Mouse (Mus musculus) MEL (cell line): Measurements from ENCODE around the gene Ganab. TPM values are rescaled to one million over a fixed set of nuclear protein-coding genes. Genes with fewer than 3 reads are reported as not detected.

ENCODE experiments used
- DNase-seq: peaks from one replicate; pipeline ENCODE4 v3.0.0; 2011; ENCODE audit warnings: low read depth, low spot score
- H3K27ac ChIP-seq: 2 replicates; pipeline ENCODE4 v1.5.1; 2012; ENCODE audit warnings: low read depth, mild to moderate bottlenecking, control low read depth, low read length, moderate library complexity; ENCODE audit not compliant: control insufficient read depth
- H3K27me3 ChIP-seq, 2 experiments: fragments of 150-350 bp in 1 of 2; sonication (generic) in 1 of 2; 2 replicates each; pipeline ENCODE4 v1.6.1; 2012; ENCODE audit warnings: low read length in 2 of 2, mild to moderate bottlenecking in 2 of 2, improper control_type of control experiment in 1 of 2, moderate library complexity in 1 of 2; ENCODE audit not compliant: insufficient read depth in 2 of 2, control insufficient read depth in 1 of 2
- H3K36me3 ChIP-seq, 2 experiments: 2 replicates each; pipeline ENCODE4 v1.6.1; 2012 to 2014; ENCODE audit warnings: low read length in 2 of 2, improper control_type of control experiment in 1 of 2, inconsistent platforms in 1 of 2, mild to moderate bottlenecking in 1 of 2; ENCODE audit not compliant: insufficient read depth in 2 of 2, control insufficient read depth in 1 of 2
- H3K4me1 ChIP-seq, 2 experiments: fragments of 150-350 bp in 1 of 2; sonication (generic) in 1 of 2; 2 replicates each; pipeline ENCODE4 v1.6.1; 2012; ENCODE audit warnings: low read length in 2 of 2, improper control_type of control experiment in 1 of 2, mild to moderate bottlenecking in 1 of 2; ENCODE audit not compliant: insufficient read depth in 2 of 2, control insufficient read depth in 1 of 2
- H3K4me3 ChIP-seq, 2 experiments: fragments of 150-350 bp in 1 of 2; sonication (generic) in 1 of 2; 2 replicates each; pipeline ENCODE4 v1.5.1; 2012; ENCODE audit warnings: low read depth in 2 of 2, low read length in 2 of 2, mild to moderate bottlenecking in 2 of 2, moderate library complexity in 2 of 2, control low read depth in 1 of 2, improper control_type of control experiment in 1 of 2; ENCODE audit not compliant: control insufficient read depth in 1 of 2, insufficient read depth in 1 of 2
- H3K79me2 ChIP-seq: 2 replicates; pipeline ENCODE4 v1.6.1; 2012; ENCODE audit warnings: mild to moderate bottlenecking, low read length, moderate library complexity; ENCODE audit not compliant: control insufficient read depth, poor library complexity, insufficient read depth
- H3K9ac ChIP-seq: 2 replicates; pipeline ENCODE4 v1.6.1; 2012; ENCODE audit warnings: low read depth, mild to moderate bottlenecking, control low read depth, low read length, moderate library complexity; ENCODE audit not compliant: control insufficient read depth, poor library complexity, severe bottlenecking
- H3K9me3 ChIP-seq: fragments of 150-350 bp; sonication (generic); replicated peaks from 2 replicates; pipeline ENCODE4 v1.6.1; 2012; ENCODE audit warnings: mild to moderate bottlenecking, low read length, improper control_type of control experiment, moderate library complexity; ENCODE audit not compliant: insufficient read depth
- BHLHE40 ChIP-seq: IDR thresholded peaks from 2 replicates; pipeline ENCODE4 v1.6.1; 2012; ENCODE audit warnings: low read depth, mild to moderate bottlenecking, inconsistent platforms, low read length, improper control_type of control experiment, borderline replicate concordance
- CHD1 ChIP-seq: IDR thresholded peaks from 2 replicates; pipeline ENCODE4 v1.6.1; 2012; ENCODE audit warnings: low read depth, mild to moderate bottlenecking, inconsistent platforms, low read length, improper control_type of control experiment
- CTCF ChIP-seq, 3 experiments: IDR thresholded peaks in 2 of 3; conservative IDR thresholded peaks in 1 of 3; 2 replicates each; pipeline ENCODE4 v1.5.1; 2011 to 2012; ENCODE audit warnings: low read length in 3 of 3, low read depth in 2 of 3, mild to moderate bottlenecking in 2 of 3, improper control_type of control experiment in 1 of 3, inconsistent platforms in 1 of 3, mixed read lengths in 1 of 3, moderate library complexity in 1 of 3; ENCODE audit not compliant: control insufficient read depth in 1 of 3, insufficient read depth in 1 of 3, poor library complexity in 1 of 3, severe bottlenecking in 1 of 3
- EP300 ChIP-seq, 2 experiments: IDR thresholded peaks; 2 replicates each; pipeline ENCODE4 v1.6.1; 2011; ENCODE audit warnings: improper control_type of control experiment in 2 of 2, low read length in 2 of 2, low read depth in 1 of 2, mild to moderate bottlenecking in 1 of 2
- GABPA ChIP-seq: IDR thresholded peaks from 2 replicates; pipeline ENCODE4 v1.6.1; 2012; ENCODE audit warnings: low read depth, mild to moderate bottlenecking, inconsistent platforms, low read length, improper control_type of control experiment, moderate library complexity
- HCFC1 ChIP-seq: IDR thresholded peaks from 2 replicates; pipeline ENCODE4 v1.6.1; 2012; ENCODE audit warnings: low read depth, mild to moderate bottlenecking, inconsistent platforms, low read length, improper control_type of control experiment, moderate library complexity
- KAT2A ChIP-seq: conservative IDR thresholded peaks from 2 replicates; pipeline ENCODE4 v1.6.1; 2012; ENCODE audit warnings: low read depth, low read length, improper control_type of control experiment, inconsistent platforms
- MAFK ChIP-seq: IDR thresholded peaks from 2 replicates; pipeline ENCODE4 v1.6.1; 2011; ENCODE audit warnings: low read depth, mild to moderate bottlenecking, low read length, improper control_type of control experiment, borderline replicate concordance
- MAZ ChIP-seq: IDR thresholded peaks from 2 replicates; pipeline ENCODE4 v1.6.1; 2012; ENCODE audit warnings: low read depth, mild to moderate bottlenecking, inconsistent platforms, low read length, improper control_type of control experiment
- MEF2A ChIP-seq: IDR thresholded peaks from 2 replicates; pipeline ENCODE4 v1.6.1; 2014; ENCODE audit warnings: low read depth, mild to moderate bottlenecking, inconsistent platforms, low read length, improper control_type of control experiment; ENCODE audit not compliant: poor library complexity, insufficient replicate concordance, severe bottlenecking; ENCODE audit errors: extremely low read depth
- MXI1 ChIP-seq: IDR thresholded peaks from 2 replicates; pipeline ENCODE4 v1.6.1; 2011; ENCODE audit warnings: mild to moderate bottlenecking, low read depth, low read length, improper control_type of control experiment
- NELFE ChIP-seq: IDR thresholded peaks from 2 replicates; pipeline ENCODE4 v1.6.1; 2011; ENCODE audit warnings: low read depth, low read length, improper control_type of control experiment
- POLR2A ChIP-seq, 2 experiments: IDR thresholded peaks; 2 replicates each; pipeline ENCODE4 v1.6.1; 2011 to 2012; ENCODE audit warnings: low read length in 2 of 2, mild to moderate bottlenecking in 2 of 2, control low read depth in 1 of 2, improper control_type of control experiment in 1 of 2, low read depth in 1 of 2, moderate library complexity in 1 of 2; ENCODE audit not compliant: control insufficient read depth in 1 of 2, insufficient read depth in 1 of 2, poor library complexity in 1 of 2
- POLR2AphosphoS2 ChIP-seq: IDR thresholded peaks from 2 replicates; pipeline ENCODE4 v1.6.1; 2011; ENCODE audit warnings: low read length, improper control_type of control experiment
- POLR2AphosphoS5 ChIP-seq: IDR thresholded peaks from 2 replicates; pipeline ENCODE4 v1.6.1; 2012; ENCODE audit warnings: low read depth, borderline replicate concordance, mild to moderate bottlenecking, inconsistent platforms, low read length, moderate library complexity, mixed read lengths
- SMC3 ChIP-seq: IDR thresholded peaks from 2 replicates; pipeline ENCODE4 v1.6.1; 2011; ENCODE audit warnings: low read depth, low read length, improper control_type of control experiment
- TAL1 ChIP-seq: IDR thresholded peaks from 2 replicates; pipeline ENCODE4 v1.6.1; 2012; ENCODE audit warnings: mild to moderate bottlenecking, inconsistent platforms, low read length, moderate library complexity, mixed read lengths
- TCF12 ChIP-seq: IDR thresholded peaks from 2 replicates; pipeline ENCODE4 v1.6.1; 2014; ENCODE audit warnings: low read depth, mild to moderate bottlenecking, inconsistent platforms, low read length, improper control_type of control experiment, moderate library complexity
- UBTF ChIP-seq: IDR thresholded peaks from 2 replicates; pipeline ENCODE4 v1.6.1; 2012; ENCODE audit warnings: low read depth, mild to moderate bottlenecking, inconsistent platforms, low read length, improper control_type of control experiment, moderate library complexity, borderline replicate concordance; ENCODE audit not compliant: insufficient read depth
- USF1 ChIP-seq: IDR thresholded peaks from 2 replicates; pipeline ENCODE4 v1.6.1; 2014; ENCODE audit warnings: low read depth, mild to moderate bottlenecking, inconsistent platforms, low read length, improper control_type of control experiment, moderate library complexity
- ZKSCAN1 ChIP-seq: IDR thresholded peaks from 2 replicates; pipeline ENCODE4 v1.6.1; 2012; ENCODE audit warnings: low read depth, mild to moderate bottlenecking, inconsistent platforms, low read length, improper control_type of control experiment, moderate library complexity
- ZNF384 ChIP-seq: IDR thresholded peaks from 2 replicates; pipeline ENCODE4 v1.6.1; 2012; ENCODE audit warnings: low read depth, mild to moderate bottlenecking, inconsistent platforms, low read length, improper control_type of control experiment
- polyA plus RNA-seq, 2 experiments: library from polyadenylated mRNA; stranded (reverse) in 1 of 2; unstranded in 1 of 2; fragments of >175 nt in 1 of 2; fragments of >200 nt in 1 of 2; gene quantifications; 2 replicates each; pipeline versions ENCODE4 v1.2.1 to v1.2.4; 2012; ENCODE audit warnings: low replicate concordance in 2 of 2, low read depth in 1 of 2; ENCODE audit not compliant: insufficient read length in 2 of 2, insufficient read depth in 1 of 2, missing spikeins in 1 of 2
- total RNA-seq: library from RNA; depleted of rRNA; stranded (reverse); fragments of 300-350 nt; gene quantifications from 2 replicates; pipeline ENCODE4 v1.2.3, GENCODE M21; 2012

Gene Ganab
- total and polyA plus RNA-seq, 3 experiments = 122 to 123 TPM; not detected in 1

DNA sequence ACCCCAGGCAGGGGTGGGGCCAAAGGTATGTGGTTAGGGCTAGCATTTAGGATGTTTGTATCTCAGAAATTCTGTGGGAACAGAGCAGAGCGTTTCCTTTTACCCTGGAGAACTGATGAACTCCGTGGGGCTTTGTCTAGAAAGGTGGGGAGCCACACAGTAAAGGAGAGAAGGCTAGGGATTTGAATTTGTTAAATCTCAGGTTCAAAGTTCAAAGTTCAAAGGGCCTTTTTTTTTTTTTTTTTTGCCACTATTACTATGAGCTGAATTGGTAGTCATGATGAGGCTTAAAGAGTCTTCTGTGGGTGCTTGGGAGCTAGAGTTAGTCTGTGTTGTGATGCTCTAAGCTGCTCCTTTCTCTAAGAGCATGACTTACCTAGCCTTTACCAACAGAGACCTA lies 38.9 kb downstream of the Ganab start:
- Histone ChIP-seq H3K9me3 (no peaks in the 10 kb centered on the region), H3K27ac (no peak overlapping the region), H3K79me2 (no peaks in the 10 kb centered on the region), H3K36me3 (peaks cover 0 to 7% of the 10 kb centered on the region in 2 experiments; a peak in 2 of 4 replicates), H3K9ac (no peak overlapping the region), H3K4me1 (peaks cover 4 to 12% of the 10 kb centered on the region in 2 experiments; a peak in 3 of 4 replicates), H3K27me3 (no peaks in the 10 kb centered on the region), H3K4me3 (no peak overlapping the region)
- DNase-seq = no peak
- TF ChIP-seq MAFK = no peak
- TF ChIP-seq TAL1 = no peak
- TF ChIP-seq POLR2AphosphoS5 = no peak
- no peak for TF ChIP-seq CHD1
- TF ChIP-seq POLR2A (IDR thresholded peaks at IDR 0.05; ENCODE audit: control insufficient read depth in 1 of 2, insufficient read depth in 1 of 2, low read depth in 1 of 2, low read length in 2 of 2, poor library complexity in 1 of 2) = no peak
- TF ChIP-seq ZNF384 = no peak
- no peak for TF ChIP-seq TCF12
- no peak for TF ChIP-seq MXI1
- no peak for TF ChIP-seq MEF2A
- no peak for TF ChIP-seq UBTF
- no peak for TF ChIP-seq HCFC1
- TF ChIP-seq CTCF (IDR thresholded peaks at IDR 0.05 in 2 of 3, conservative IDR thresholded peaks at IDR 0.05 in 1 of 3; ENCODE audit: control insufficient read depth in 1 of 3, insufficient read depth in 1 of 3, low read depth in 2 of 3, low read length in 3 of 3, poor library complexity in 1 of 3, severe bottlenecking in 1 of 3) = no peak
- TF ChIP-seq NELFE = no peak
- TF ChIP-seq GABPA = no peak
- TF ChIP-seq POLR2AphosphoS2 = no peak
- no peak for TF ChIP-seq USF1
- TF ChIP-seq ZKSCAN1 = no peak

DNA sequence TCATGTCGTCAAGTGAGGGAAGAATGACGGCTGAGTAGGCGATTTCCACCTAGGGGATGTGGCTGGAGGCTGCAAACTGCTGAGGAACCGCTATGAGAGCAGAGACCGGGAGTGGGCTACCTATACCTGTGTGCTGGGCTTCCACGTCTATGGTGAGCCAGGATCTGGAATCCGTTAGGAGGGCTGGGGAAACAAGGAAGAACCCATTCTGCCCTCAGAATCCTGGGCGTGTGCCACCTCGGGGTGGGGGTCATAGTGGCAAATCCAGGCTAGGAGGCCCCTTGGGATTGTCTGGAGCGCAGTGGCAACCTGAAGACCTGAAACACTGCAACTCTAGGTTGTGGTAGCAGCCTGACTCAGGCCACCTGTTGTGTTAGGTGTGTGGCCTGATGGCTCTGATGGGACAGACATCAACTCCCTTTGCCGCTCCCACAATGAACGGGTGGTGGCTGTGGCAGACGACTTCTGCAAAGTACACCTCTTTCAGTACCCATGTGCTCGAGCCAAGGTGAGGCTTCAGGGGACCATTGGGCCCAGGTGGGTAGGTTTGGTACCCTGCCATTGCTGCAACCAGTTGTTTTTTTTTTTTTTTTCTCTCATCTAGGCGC lies 42.8 kb downstream of the Ganab start:
- Histone ChIP-seq H3K27me3 (no peaks in the 10 kb centered on the region), H3K9ac (no peak overlapping the region)
- TF ChIP-seq EP300 (IDR thresholded peaks at IDR 0.05; ENCODE audit: low read depth in 1 of 2, low read length in 2 of 2) (no peak), SMC3 (no peak), HCFC1 (no peak), BHLHE40 (no peak), KAT2A (no peak), MAZ (no peak)
- TF ChIP-seq, all 39 proteins: peak for 0
- H3K36me3 ChIP-seq = peaks cover 3 to 29% of the 10 kb centered on the region in 2 experiments
- DNase-seq = no peak
- no peak overlapping the region for H3K4me3 ChIP-seq
- H3K27ac ChIP-seq = no peak overlapping the region
- H3K4me1 ChIP-seq = peaks cover 8 to 28% of the 10 kb centered on the region in 2 experiments
- no peaks in the 10 kb centered on the region for H3K9me3 ChIP-seq
- peaks cover 32% of the 10 kb centered on the region for H3K79me2 ChIP-seq
